Mouse (Mus musculus): ENCODE data around the gene Plxnb2.

Gene Plxnb2

GRCm38 (mm10) chr15:89149271-89150040 is 31.1 kb downstream of the Plxnb2 start, which contains the start of gene Mapk11:
Gene Mapk11, minus strand, starts transcription at chr15:89149628.
- no peak for DNase-seq (ENCODE audit: low spot score in 2 of 2)

- no peak for DNase-seq (ENCODE audit: low spot score in 2 of 2)
Measured at GRCm38 (mm10) chr15:89148496-89149270, 31.9 kb downstream of the Plxnb2 start.

- no peak for DNase-seq (ENCODE audit: low spot score in 2 of 2)
Measured at GRCm38 (mm10) chr15:89147895-89148294, 32.7 kb downstream of the Plxnb2 start.

GRCm38 (mm10) chr15:89147456-89147855 is 33.1 kb downstream of the Plxnb2 start:
- no peak for DNase-seq (ENCODE audit: low spot score in 2 of 2)

GRCm38 (mm10) chr15:89147024-89147423 is 33.6 kb downstream of the Plxnb2 start:
- no peak for DNase-seq (ENCODE audit: low spot score in 2 of 2)

GRCm38 (mm10) chr15:89146537-89146936 is 34.1 kb downstream of the Plxnb2 start:
- DNase-seq (ENCODE audit: low spot score in 2 of 2) = peak; percentile 48 to 58

GRCm38 (mm10) chr15:89145813-89146350 is 34.7 kb downstream of the Plxnb2 start:
- no peak for DNase-seq (ENCODE audit: low spot score in 2 of 2)

- no peak for DNase-seq (ENCODE audit: low spot score in 2 of 2)
Measured at GRCm38 (mm10) chr15:89144965-89145364, 35.6 kb downstream of the Plxnb2 start.

GRCm38 (mm10) chr15:89143134-89143533 is 37.5 kb downstream of the Plxnb2 start:
- no peak for DNase-seq (ENCODE audit: low spot score in 2 of 2)

GRCm38 (mm10) chr15:89141905-89142304 is 38.7 kb downstream of the Plxnb2 start:
- no peak for DNase-seq (ENCODE audit: low spot score in 2 of 2)

GRCm38 (mm10) chr15:89141443-89141842 is 39.1 kb downstream of the Plxnb2 start:
- DNase-seq (ENCODE audit: low spot score in 2 of 2) = no peak

GRCm38 (mm10) chr15:89140659-89141252 is 39.8 kb downstream of the Plxnb2 start, which contains the start of gene Mapk12:
Gene Mapk12, minus strand, starts transcription at chr15:89140703.
- no peak for DNase-seq (ENCODE audit: low spot score in 2 of 2)

- DNase-seq (ENCODE audit: low spot score in 2 of 2) = no peak
Measured at GRCm38 (mm10) chr15:89140048-89140658, 40.4 kb downstream of the Plxnb2 start.

- no peak for DNase-seq (ENCODE audit: low spot score in 2 of 2)
Measured at GRCm38 (mm10) chr15:89138531-89138930, 42.1 kb downstream of the Plxnb2 start.

GRCm38 (mm10) chr15:89138046-89138405 is 42.6 kb downstream of the Plxnb2 start:
- no peak for DNase-seq (ENCODE audit: low spot score in 2 of 2)

- DNase-seq (ENCODE audit: low spot score in 2 of 2) = no peak
Measured at GRCm38 (mm10) chr15:89137378-89138045, 43.1 kb downstream of the Plxnb2 start.

- DNase-seq (ENCODE audit: low spot score in 2 of 2) = no peak
Measured at GRCm38 (mm10) chr15:89136461-89137155, 44.0 kb downstream of the Plxnb2 start.

- no peak for DNase-seq (ENCODE audit: low spot score in 2 of 2)
Measured at GRCm38 (mm10) chr15:89131316-89131715, 49.3 kb downstream of the Plxnb2 start.

- DNase-seq (ENCODE audit: low spot score in 2 of 2) = no peak
Measured at GRCm38 (mm10) chr15:89130245-89130644, 50.3 kb downstream of the Plxnb2 start.

Data from frontal cortex, postnatal 14 days (tissue).